Mouse (Mus musculus) CH12.LX (cell line): ENCODE measurements at regions not wholly inside any gene's neighbourhood (a gene's known extent, or its start where the extent isn't known, plus 50 kb on each side); places are given as distances from the start of the nearest gene placed in this dataset.

ENCODE experiments used
- CHD2 ChIP-seq: IDR thresholded peaks from 2 replicates; pipeline ENCODE4 v1.6.1; 2011; ENCODE audit warnings: low read length, improper control_type of control experiment
- CTCF ChIP-seq, 2 experiments: IDR thresholded peaks in 1 of 2; conservative IDR thresholded peaks in 1 of 2; 2 replicates each; pipeline ENCODE4 v1.5.1; 2011 to 2012; ENCODE audit warnings: low read depth in 2 of 2, low read length in 2 of 2, improper control_type of control experiment in 1 of 2, inconsistent platforms in 1 of 2, mild to moderate bottlenecking in 1 of 2, moderate library complexity in 1 of 2
- E2F4 ChIP-seq: IDR thresholded peaks from 2 replicates; pipeline ENCODE4 v1.6.1; 2011; ENCODE audit warnings: low read depth, low read length, improper control_type of control experiment; ENCODE audit not compliant: insufficient replicate concordance
- EP300 ChIP-seq: IDR thresholded peaks from 2 replicates; pipeline ENCODE4 v1.6.1; 2011; ENCODE audit warnings: low read length, improper control_type of control experiment
- HCFC1 ChIP-seq: IDR thresholded peaks from 2 replicates; pipeline ENCODE4 v1.6.1; 2012; ENCODE audit warnings: low read depth, mild to moderate bottlenecking, inconsistent platforms, low read length, improper control_type of control experiment
- MXI1 ChIP-seq: IDR thresholded peaks from 2 replicates; pipeline ENCODE4 v1.6.1; 2011; ENCODE audit warnings: mild to moderate bottlenecking, low read depth, low read length, improper control_type of control experiment
- PAX5 ChIP-seq: IDR thresholded peaks from 2 replicates; pipeline ENCODE4 v1.6.1; 2012; ENCODE audit warnings: low read length, inconsistent platforms, mixed read lengths
- POLR2A ChIP-seq: IDR thresholded peaks from 2 replicates; pipeline ENCODE4 v1.6.1; 2011; ENCODE audit warnings: low read depth, mild to moderate bottlenecking, improper control_type of control experiment, low read length
- RAD21 ChIP-seq: IDR thresholded peaks from 2 replicates; pipeline ENCODE4 v1.6.1; 2011; ENCODE audit warnings: low read depth, mild to moderate bottlenecking, low read length, improper control_type of control experiment, moderate library complexity
- UBTF ChIP-seq: IDR thresholded peaks from 2 replicates; pipeline ENCODE4 v1.6.1; 2012; ENCODE audit warnings: low read depth, mild to moderate bottlenecking, inconsistent platforms, low read length, improper control_type of control experiment, moderate library complexity
- ZKSCAN1 ChIP-seq: IDR thresholded peaks from 2 replicates; pipeline ENCODE4 v1.6.1; 2012; ENCODE audit warnings: low read depth, inconsistent platforms, low read length, improper control_type of control experiment, borderline replicate concordance

- no peak for TF ChIP-seq EP300
- no peak for TF ChIP-seq CTCF (conservative IDR thresholded peaks at IDR 0.05 in 1 of 2, IDR thresholded peaks at IDR 0.05 in 1 of 2; ENCODE audit: low read depth in 2 of 2, low read length in 2 of 2)
- no peak for TF ChIP-seq UBTF
- no peak for TF ChIP-seq ZKSCAN1
- TF ChIP-seq CHD2 = no peak
- TF ChIP-seq E2F4 = no peak
- TF ChIP-seq PAX5 = no peak
- no peak for TF ChIP-seq HCFC1
- no peak for TF ChIP-seq POLR2A
- TF ChIP-seq RAD21 = no peak
- no peak for TF ChIP-seq MXI1
These were observed 464.1 kb downstream of the Sorl1 start for GRCm38 (mm10) chr9:41660011-41660410.
